Mouse (Mus musculus) adrenal gland, adult (tissue): ENCODE results near the gene Ctu2.

Experiments used
- DNase-seq, 2 experiments: peaks; one replicate each; pipeline ENCODE4 v3.0.0; 2022 to 2023; ENCODE audit warnings: low spot score in 1 of 2; ENCODE audit not compliant: inconsistent age in 2 of 2

The Ctu2 gene

DNA sequence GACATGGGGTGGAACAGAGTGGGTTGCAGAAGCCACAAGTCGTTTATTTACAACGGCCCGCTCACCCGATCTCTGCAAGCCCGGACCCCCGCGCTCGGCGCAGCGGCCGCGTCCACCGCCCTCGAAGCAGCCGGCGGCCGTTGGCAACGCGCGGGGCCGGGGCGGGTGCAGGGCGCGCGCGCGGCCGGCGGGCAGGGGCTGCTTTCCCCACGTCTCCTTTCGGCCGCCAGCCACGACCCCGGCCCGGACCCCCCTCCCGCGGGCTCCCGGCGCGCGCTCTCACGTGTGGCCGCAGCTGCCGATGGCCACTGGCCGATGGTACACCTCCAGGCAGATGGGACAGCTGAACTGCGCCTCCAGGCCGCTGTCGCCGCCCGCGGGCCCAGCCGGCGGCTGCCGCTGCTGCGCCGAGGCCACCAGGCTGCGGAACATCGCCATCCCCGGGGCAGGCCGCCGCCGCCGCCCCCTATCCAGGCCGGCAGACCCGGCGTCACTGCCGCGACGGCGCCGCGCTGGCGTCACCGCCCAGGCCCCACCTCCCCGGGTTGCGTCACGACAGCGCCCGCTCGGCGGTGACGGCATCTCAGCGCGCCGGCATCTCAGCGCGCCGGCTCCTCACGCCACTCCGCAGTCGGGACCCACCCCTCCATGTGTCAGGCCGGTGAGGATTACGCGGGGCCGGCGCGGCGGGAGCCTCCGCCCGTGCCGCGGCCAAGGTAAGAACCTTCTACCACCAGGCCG is at the start of gene Ctu2, which contains the start of gene Rnf166:
Gene Ctu2, plus strand, starts transcription at position 564 of the 741 bp plus-strand sequence.
Gene Rnf166, minus strand, starts transcription at position 485 of the 741 bp plus-strand sequence.
- peak; percentile 93 to 97 for DNase-seq

DNA sequence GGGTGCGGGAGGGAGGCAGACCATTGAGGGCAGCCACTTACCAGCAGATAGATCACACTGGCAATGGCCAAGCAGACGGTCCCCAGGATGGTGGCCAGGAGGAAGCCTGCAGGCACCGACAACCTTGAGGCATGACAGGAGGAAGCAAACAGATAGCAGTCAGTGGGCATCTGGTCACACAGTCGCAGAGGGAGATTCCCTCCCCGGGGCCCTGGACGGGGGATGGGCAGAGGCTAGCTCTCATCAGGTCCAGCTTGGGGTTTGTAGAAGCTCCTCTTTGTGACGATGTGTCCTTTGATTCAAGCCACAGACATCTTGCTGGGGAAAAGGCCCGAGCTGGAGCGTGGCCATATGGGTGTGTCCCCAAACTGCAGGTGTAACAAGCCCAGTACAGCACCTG is 49.8 kb upstream of the Ctu2 start:
- DNase-seq: no peak

DNA sequence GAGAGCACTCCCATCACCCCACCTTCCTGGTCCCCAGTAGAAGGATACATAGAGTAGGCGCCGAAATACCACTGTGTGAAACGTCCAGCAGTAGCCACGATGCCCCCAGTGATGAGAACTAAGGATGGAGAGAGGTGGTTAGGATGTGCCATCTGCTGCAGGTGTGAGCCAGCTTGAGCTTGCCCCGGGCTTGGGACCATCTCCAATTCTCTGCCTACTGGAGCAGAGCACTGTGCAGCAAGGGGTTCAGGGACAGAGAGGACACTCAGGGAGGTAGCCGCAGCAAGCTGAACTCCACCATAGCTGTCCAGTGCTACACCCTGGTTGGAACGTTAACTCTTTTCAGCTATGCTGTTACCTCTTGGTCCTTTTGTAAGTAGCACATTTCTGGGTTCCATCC is 48.3 kb upstream of the Ctu2 start:
- DNase-seq: no peak

DNA sequence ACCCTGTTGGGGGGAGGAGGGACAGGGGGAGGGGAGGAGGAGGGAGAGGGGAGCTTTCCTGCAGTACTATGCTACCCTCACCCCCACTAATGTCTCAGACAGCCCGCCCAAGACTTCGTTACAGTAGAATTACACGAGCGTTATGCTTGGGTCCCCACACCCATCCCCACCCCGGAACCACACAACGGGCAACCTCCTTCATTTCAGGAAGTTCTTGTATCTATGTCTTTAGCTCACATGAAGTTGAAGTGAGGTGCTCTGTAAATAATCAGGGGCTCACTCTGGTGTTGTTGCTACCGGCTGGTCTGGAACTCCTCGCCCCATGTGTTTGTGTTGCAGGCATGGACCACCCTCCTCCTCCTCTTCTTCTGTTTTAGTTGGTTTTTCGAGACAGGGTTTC is 47.8 kb upstream of the Ctu2 start:
- DNase-seq: no peak

DNA sequence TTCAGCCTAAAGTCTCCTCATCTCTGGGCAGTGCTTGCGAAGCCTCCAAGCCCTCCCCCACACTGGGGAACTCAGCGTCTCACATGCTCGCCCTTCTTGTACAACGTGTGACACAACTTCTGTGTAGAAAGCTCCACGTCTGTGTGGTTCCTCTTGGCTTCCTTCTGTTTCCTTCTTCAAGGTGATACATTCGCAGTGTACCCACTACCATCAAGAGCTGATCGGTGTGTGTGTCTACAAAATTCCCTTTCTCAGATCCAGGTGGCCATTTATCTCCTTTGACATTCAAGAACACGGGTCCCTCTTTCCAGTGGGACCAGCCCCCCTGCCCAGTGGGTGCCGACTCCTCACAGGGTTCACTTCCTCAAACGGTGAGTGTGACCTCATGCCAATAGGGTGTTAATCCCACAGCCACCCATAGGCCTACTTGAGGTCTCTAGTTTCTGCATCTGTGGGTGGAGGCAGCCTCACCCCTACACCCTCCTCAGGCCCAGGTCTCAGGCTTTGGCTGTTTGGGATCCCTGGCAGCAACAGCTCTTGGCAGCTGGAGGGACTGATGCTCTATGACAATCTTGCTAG is 45.8 kb upstream of the Ctu2 start:
- no peak for DNase-seq

DNA sequence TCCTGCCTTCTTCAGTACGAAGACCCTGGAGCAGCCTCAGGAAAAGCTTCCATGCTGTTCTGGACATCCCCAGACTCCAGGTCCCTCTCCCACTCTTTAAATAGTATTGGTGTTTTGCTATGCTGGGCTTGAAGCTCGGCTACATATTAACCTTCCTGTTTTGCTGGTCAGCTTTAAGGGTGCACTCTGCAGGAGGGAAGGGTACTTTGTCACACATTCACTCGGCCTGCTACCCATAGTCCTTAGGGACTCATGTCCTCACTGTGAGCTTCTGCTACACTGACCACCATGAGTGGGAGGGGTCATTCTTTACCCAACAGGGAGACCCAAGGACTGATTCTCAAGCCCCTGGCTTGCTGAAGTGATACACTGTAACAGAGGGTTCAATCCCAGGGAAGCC is 45.3 kb upstream of the Ctu2 start:
- DNase-seq: no peak

DNA sequence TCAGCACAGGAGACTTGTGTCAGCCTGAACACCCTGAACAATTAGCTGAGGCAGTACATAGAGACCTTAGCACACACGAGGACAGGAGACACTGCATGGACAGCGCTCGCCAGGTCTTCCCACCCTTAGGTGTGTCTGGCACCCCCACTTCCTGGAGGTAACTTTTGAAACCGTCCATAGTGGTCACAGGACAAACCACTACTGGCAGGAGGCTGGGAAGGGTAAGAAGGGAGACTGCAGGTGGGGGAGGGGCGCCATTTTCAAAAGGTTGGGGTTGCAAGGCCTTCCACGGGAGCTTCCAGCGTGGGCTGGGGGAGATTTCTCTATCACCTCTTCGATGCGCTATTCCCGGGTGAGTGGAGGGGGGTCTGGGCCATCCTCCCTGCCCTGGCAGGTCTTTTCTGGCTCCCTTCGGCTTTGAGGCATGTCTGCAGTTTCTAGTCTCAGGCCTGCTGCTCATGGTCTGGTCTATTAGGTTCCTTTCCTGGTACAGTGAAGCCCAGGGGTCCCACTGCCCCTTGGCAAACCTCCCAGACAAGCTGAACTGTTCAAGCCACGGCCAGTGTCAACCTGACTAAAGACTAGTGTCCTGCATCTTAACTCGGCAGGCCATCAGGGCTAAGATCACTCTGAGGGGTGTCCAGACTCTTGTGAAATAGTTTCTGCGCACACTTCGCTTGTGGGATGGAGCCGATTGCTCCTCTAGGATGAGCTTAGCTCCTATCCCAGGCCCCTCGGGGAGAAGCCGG is 44.1 kb upstream of the Ctu2 start:
- no peak for DNase-seq

DNA sequence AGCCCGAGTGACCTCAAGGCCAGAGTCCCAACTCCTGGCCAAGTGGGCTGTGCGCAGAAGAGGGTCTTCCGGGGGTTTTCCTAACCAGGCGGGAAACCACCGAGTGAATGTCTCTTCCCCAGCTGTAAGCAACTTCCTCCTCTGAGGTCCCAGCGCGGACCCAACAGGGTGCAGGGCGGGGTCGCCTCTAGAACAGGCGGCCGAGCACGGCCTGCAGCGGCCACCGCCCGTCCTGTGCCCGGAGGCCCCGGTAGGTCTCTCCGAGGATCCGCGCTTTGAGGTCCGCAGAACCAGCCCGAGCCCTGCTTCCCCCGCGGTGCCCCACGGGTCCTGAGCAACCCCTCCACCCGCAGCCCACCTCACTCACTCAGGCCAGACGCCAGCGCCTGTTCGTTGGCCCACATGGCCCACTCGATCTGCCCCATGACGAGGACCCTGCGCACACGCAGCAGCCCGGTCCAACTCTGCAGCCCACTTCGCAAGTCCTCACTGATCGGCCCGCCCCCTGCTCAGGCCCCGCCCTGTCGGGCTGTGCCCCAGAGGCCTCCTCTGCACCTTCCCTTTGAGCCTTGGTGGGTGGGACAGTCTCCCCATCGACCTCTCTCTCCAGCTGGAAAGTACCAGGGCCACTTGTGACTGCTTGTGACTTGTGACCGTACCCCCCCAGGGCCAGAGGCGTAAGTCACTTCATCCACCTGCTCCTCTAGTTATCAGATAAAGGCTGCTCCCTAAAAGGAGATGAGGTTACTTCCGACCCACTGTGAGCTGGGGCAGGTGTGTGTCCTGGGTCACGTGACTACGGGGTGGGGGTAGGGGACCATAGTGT is 43.3 kb upstream of the Ctu2 start, which contains the start of gene Cyba:
Gene Cyba, minus strand, starts transcription at position 488 of the 826 bp plus-strand sequence.
- DNase-seq: peak; percentile 77 to 86

DNA sequence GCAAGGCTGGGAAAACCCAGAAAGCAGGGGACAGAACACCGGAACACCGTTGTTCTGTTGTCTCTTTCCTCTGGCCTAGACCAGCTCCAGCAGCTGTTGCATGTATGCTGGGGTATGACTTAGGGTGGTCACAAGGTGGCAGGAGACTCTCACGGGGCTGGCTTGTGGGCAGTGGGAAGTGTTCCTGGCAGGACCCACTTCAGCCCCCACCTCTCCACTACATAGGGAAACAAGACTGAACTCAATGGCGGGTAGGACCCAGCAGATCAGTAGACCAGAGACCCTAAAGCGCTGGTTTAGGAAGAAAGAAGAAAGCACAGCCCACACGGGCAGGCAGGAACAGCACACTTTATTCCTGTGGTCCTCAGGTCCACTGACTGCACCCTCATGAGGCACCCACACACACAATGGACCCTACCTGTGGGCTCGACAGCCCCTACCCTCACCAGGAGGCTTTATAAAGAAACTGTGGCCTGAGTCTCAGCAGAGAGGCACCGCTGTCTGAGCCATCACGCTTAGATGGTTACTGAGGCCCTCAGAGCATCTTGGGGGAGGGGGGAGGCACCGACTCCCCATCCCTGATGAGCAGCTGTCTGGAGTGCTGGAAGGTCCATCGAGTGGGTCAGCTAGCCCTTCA is 42.6 kb upstream of the Ctu2 start:
- no peak for DNase-seq

DNA sequence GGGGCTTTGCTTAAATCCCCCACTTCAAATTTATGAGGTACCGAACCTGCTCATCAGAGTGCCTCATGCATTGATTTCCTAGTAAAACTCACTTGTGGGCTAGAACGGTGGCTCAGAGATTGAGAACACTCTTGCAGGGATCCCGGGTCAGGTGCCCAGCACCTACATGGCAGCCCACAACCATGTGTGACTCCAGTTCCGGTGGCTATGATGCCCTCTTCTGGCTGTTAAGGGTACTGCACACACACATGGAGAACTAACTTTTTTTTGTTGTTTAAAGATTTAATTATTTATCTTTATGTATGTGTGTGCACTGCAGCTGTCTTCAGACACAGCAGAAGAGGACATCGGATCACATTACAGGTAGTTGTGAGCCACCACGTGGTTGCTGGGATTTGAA is 40.6 kb upstream of the Ctu2 start:
- no peak for DNase-seq

DNA sequence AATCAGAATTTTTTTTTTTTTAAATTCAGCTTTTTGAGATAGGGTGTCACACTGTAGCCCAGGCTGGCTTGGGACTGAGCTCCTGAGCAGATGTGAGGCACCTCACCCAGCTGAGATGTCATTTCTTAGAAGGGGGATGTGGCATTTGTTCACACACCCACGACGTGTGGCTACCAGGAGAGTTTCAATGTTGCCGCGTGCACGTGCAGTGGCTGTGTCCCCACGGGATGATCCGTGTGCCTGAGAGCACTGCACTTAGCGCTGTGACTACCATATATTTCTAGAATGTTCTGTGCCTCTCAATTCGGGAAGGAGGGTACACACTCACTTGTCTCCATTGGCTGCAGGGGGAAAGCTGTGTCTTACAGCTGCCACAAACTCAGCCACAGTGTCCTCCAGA is 39.8 kb upstream of the Ctu2 start:
- no peak for DNase-seq

DNA sequence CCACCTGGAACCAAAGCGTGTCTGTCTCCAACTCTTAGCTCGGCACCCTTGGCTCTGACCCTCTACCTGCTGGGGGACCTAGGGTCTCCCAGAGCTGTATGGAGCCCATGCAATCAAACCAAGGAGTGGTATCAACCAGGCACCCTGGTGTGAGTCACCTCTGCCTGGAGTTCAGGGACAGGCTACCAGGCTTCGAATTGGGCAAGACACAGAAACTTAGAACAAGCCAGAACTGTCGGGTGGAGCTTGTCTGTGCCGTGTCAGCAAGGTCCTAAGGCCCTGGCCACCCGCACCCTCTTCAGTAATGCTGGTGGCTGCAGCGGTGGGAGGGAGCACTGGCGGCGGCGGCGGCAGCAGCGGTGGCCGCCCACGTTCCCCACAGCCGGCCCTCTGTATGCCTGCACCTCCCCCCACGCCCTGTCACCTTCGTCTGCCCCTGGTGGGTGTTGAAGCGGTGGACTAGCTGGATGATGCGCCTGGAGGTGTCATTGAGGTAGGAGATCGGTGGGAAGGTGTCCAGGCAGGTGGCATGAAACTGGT is 39.3 kb upstream of the Ctu2 start:
- peak in 1 of 2 experiments; percentile 70 for DNase-seq

DNA sequence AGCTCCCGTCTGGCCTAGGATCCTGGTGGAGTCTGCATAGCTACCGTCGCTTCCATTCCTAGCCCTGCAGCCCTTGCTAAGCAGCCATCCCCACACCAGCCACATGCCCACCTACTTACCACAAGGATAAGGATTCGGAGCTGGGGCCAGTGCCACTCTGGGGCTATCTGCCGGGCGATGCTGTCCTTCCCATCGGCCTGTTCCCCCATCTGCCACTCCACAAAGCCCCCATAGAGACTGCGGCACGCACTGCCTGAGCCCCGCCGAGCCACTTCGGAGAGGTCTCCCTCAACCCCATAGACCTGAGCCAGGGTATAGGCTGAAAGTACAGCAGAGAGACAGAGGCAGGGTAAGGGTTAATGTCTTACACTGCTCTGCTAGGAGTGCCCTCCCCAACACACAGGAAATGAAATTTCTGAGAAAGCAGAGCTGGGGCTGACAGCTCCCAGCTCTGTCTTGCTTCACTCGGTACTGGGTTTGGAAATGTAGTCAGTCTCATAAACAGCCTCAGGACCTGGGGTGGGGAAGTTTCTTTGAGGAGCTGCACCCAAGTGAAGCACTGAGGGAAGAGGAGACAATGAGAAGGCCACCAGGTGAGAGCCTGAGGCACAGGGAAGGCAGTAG is 38.1 kb upstream of the Ctu2 start:
- no peak for DNase-seq

DNA sequence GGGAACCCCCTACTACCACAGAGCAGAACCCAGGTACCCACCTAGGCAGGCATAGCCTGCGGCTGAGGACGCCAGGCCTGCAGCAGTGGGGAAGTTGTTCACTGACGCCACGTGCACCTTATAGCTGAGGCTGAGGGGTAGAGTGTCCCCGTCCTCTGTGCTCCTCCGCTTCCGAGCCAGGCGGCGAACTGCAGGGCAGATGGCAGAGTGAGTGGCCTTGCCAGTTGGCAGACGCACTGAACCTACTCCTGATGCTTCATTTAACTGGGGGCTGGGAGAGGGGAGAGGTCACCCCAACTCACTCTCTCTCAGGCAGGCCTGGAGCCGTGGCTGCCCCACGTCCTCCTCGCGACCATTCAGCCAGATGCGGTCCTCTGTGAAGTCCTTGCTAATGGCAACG is 36.6 kb upstream of the Ctu2 start:
- no peak for DNase-seq

DNA sequence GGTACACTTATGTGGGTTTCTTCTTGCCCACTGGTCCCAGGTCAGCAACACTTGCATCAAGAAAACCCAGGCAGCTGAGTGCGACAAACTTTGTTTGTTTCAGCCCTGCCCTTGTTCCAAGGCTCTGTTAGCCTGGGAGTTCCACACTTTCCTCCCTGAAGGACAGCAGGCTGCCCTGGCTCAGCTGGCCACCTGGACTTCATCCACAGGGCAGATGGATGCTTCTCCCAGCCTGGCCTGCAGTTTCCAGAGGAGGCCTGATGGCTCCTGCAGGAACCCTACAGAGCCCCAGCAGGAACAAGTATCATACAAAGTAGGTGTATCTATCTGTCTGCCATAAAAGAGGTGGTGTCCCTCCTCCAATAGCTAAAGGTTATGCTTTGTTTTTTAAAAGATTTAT is 34.6 kb upstream of the Ctu2 start:
- no peak for DNase-seq

DNA sequence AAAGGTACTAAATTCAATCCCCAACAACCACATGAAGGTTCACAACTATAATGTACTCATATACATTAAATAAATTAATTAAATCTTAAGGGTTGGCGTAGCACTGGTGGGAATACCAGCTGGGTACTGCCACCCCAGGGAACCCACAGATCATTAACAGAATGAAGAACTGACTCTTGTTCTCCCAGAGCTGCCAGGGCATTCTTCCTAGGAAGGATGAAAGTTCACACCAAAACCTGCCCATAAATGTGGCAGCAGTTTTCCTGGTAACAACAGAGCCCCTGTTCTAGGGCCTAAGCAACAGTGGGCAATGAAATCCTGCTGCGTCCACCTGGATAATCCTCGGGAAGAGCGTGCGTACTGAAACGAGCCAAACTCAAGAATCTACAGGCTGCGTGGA is 33.6 kb upstream of the Ctu2 start:
- DNase-seq: no peak

DNA sequence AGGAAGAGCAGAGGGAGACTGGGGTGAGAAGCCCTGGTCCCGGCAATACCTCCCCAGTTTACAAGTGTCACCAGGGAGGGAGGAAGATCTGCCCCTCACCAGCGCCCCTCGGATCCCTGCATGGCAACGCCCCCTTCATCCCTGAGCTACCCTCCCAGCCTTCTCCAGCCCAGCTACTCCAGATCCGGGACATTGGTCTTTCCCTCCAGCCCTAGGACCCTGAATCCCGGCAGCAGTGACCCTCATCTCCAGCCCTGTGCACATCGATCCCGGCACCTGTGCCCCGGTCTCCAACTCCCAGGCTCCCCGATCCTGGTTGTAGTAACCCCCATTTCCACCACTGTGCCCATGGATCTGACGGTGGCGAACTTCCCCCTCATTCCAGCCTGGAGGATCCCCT is 33.2 kb upstream of the Ctu2 start:
- no peak for DNase-seq

DNA sequence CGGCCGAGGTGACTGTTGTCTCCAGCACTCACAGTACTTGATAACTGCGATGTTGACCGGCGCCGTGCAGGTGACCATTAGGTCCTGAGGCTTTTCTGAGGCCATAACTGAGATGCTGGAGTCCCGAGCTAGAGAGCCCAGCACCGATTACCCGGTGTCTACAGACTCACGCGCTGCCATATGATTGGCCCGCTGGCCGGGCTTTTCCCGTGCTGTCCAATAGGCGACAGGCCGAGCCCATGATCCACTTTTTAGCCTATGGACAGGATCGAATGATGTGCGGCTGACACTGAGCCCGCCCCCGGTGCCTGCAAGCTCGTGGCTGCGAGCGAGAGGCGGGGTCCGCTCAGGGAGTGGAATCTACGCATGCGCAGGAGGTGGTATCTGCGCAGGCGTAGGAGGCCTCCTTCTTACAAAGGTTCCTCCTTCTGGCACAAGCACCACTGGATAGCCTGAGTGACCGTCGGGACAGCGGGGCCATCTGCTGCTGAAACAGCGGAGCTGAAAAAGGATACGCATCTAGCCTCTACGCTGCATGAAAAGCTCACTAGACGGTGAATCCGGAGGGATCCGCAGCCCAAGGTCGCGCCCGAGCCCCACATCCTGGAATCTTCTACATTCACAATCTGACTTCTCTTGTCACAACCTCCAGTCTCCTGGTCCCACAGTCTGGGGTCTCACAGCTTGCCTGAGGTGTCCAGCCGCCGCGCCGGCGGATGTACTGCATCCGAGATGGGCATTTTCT is 32.5 kb upstream of the Ctu2 start, which contains the start of gene Mvd:
Gene Mvd, minus strand, starts transcription at position 161 of the 745 bp plus-strand sequence.
- DNase-seq: peak; percentile 99 to 100

DNA sequence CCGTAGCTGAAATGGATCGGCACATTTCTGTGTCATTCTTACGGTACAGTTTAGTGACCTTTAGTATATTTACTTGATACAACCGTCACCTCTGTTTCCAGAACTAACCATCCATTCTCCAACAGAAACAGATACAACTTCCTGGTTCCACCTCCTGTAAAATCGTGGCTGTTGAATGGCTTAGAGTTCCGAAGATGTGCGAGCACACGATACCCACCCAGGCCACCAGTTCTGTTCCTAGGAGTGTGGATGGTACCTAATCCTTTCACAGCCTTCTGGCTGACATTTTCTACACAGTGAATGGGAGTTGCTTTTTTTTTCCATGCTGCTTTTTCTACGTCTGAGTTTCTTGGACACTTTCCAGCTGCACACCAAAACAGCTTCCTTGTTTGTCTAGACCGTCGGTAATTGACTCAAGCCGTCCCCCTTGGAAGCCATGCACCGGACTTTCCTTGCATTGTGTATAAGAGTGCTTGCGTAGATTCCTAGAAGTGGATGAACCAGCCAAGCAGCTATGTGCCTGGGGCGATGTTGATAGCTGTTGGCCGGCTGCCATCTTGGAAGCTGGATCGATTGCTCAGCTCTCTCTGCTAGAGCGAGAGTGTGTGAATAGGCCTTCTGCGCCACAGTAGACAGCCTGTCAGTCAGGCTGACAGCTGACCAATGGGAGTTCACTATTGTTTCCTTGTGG is 31.7 kb upstream of the Ctu2 start:
- peak; percentile 86 to 95 for DNase-seq
